Mouse (Mus musculus) liver, postnatal 0 days (tissue): ENCODE results near the gene Cd80.

Experiments
- CTCF ChIP-seq: sonication (generic); IDR thresholded peaks from 2 replicates; pipeline ENCODE4 v1.5.1; 2016; ENCODE audit warnings: antibody characterized with exemption, low read depth
- EP300 ChIP-seq: IDR thresholded peaks from 2 replicates; pipeline ENCODE4 v1.6.1; 2016; ENCODE audit warnings: antibody characterized with exemption, low read depth, mild to moderate bottlenecking

DNA sequence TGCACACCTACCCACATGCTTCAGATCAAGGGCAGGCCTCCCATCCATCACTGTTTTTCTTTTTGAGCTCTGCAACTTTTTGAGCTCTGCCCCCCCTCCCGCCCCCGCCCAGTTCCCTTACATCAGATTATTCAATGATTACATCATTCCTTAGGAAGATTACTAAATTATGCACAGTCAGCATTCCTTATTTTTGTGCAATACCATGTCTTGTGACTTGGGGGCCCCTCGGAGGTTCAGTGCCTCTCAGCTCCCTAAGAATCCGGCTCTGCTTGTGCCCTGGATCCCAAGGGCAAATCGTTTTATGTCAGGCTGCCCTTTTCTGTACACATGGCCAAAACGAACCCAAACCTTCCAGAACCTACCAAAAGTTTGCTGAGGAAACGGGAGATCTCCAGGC, 40.4 kb upstream of the Cd80 start:
- TF ChIP-seq CTCF, result no peak
- TF ChIP-seq EP300, result no peak
